Mouse (Mus musculus): ENCODE results near the gene Cpeb3. TPM values are rescaled to one million over a fixed set of nuclear protein-coding genes. Genes with fewer than 3 reads are reported as not detected.

Gene Cpeb3
- total RNA-seq, 2 experiments from 2014 or later = 12.3 to 24.1 TPM

- DNase-seq = no peak
These were observed 177.0 kb downstream of the Cpeb3 start for GRCm38 (mm10) chr19:37031446-37031845.

- DNase-seq = no peak
These were observed 178.6 kb downstream of the Cpeb3 start for GRCm38 (mm10) chr19:37029771-37030170.

- DNase-seq = peak; percentile 46 to 59
These were observed 182.0 kb downstream of the Cpeb3 start for GRCm38 (mm10) chr19:37026408-37026807.

GRCm38 (mm10) chr19:37025839-37026319 lies 182.5 kb downstream of the Cpeb3 start:
- no peak for DNase-seq

GRCm38 (mm10) chr19:37022146-37022545 lies 186.3 kb downstream of the Cpeb3 start:
- no peak for DNase-seq

GRCm38 (mm10) chr19:37020951-37021350 lies 187.4 kb downstream of the Cpeb3 start:
- no peak for DNase-seq

- no peak for DNase-seq
These were observed 187.9 kb downstream of the Cpeb3 start for GRCm38 (mm10) chr19:37020531-37020930.

GRCm38 (mm10) chr19:37018931-37019330 lies 189.5 kb downstream of the Cpeb3 start:
- no peak for DNase-seq

- peak; percentile 83 to 91 for DNase-seq
These were observed 190.0 kb downstream of the Cpeb3 start for GRCm38 (mm10) chr19:37018411-37018810.

GRCm38 (mm10) chr19:37016890-37017289 lies 191.5 kb downstream of the Cpeb3 start:
- no peak for DNase-seq

- no peak for DNase-seq
These were observed 194.0 kb downstream of the Cpeb3 start for GRCm38 (mm10) chr19:37014173-37014939.

GRCm38 (mm10) chr19:37013461-37013860 lies 194.9 kb downstream of the Cpeb3 start:
- DNase-seq = no peak

- no peak for DNase-seq
These were observed 198.5 kb downstream of the Cpeb3 start for GRCm38 (mm10) chr19:37009878-37010281.

GRCm38 (mm10) chr19:37004557-37004956 lies 203.8 kb downstream of the Cpeb3 start:
- no peak for DNase-seq

Other genes with a start within 250 kb of the Cpeb3 start
- gene March5, start 1.1 kb downstream of the Cpeb3 start, total RNA-seq (2021) = 100 to 1,000 TPM; 102 to 116 TPM
- gene Ide, start 129.3 kb upstream of the Cpeb3 start, total RNA-seq (2021) = 10 to 100 TPM; 86.6 to 99.3 TPM
- gene Kif11, start 167.8 kb upstream of the Cpeb3 start, total RNA-seq (2021) = 1 to 10 TPM; 3.2 to 3.3 TPM
- 10 to 100 TPM; 42.6 to 70.0 TPM for gene Hhex, start 226.2 kb upstream of the Cpeb3 start, total RNA-seq (2021)